Mouse (Mus musculus) left cerebral cortex, adult 6 months (tissue): ENCODE data around the gene Tiprl. TPM values are rescaled to one million over a fixed set of nuclear protein-coding genes. Genes with fewer than 3 reads are reported as not detected.

Source experiments
- long read RNA-seq, 2 experiments: library from polyadenylated mRNA; unstranded; transcript quantifications; one replicate each; pipeline ENCODE4 v2.0.0; 2019 to 2020
- polyA plus RNA-seq: library from polyadenylated mRNA; unstranded; fragments of <200 nt; fragmentation: Nextera tagmentation; gene quantifications from 2 replicates; pipeline ENCODE4 v1.2.3, GENCODE M21; 2021

The Tiprl gene
- 76.6 and 108 TPM in 2 replicates for polyA plus RNA-seq
- long read RNA-seq, experiment 1, full-length matches to known transcripts = 378 of 485 reads
- long read RNA-seq, experiment 1, partial matches to known transcripts = 6 of 485 reads
- long read RNA-seq, experiment 1, other reads (novel, unspliced or antisense) = 101 of 485 reads
- long read RNA-seq, experiment 2, full-length matches to known transcripts = 100 of 125 reads
- long read RNA-seq, experiment 2, partial matches to known transcripts = 3 of 125 reads
- long read RNA-seq, experiment 2, other reads (novel, unspliced or antisense) = 22 of 125 reads

DNA sequence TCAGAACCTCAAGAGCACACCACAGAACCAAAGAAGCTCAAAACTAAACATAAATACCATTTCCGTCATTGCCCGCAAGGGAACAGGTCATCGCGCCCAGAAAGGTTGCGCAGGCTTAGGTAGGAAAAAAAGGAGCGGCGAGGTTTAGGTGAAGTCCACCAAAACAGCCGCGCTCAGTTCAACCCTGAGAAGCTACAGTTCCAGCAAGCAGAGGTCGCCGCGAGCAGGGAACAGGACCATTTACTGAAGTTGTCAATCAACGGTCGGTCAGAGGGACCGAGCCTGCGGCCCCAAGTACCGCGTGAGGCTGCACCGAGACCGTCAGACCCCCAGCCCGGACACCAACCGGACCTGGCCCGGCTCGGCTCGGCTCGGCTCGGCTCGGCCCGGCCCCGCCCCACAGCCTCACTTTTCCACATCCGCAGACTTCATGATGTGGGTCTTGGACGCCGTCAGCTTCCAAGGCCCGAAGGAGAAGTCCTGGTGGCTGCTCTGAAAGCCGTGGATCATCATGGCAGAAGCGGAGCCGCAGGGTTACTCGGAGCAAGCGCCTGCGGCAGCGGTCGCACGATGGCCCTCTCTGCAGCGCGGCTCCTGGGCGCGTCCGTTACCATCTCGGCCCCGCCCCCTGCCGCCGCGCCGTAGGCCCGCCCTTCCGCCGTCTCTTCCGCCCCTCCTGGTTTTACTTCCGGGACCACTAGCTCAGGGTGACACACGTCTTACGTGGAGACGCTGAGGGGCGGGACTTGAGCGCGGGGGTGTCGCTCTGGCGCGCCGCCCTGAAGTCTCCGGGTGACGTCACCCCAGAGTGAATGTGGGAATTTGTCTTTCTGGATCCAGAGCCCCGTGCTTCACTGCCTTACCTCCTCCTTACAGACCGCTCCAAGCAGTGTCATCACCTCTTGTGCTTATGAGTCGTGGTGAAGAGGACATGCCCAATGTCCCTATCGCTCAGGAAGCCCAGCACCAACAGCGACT lies at the start of gene Tiprl:
Gene Tiprl (minus strand): TSS at position 676 of the 978 bp plus-strand sequence.

DNA sequence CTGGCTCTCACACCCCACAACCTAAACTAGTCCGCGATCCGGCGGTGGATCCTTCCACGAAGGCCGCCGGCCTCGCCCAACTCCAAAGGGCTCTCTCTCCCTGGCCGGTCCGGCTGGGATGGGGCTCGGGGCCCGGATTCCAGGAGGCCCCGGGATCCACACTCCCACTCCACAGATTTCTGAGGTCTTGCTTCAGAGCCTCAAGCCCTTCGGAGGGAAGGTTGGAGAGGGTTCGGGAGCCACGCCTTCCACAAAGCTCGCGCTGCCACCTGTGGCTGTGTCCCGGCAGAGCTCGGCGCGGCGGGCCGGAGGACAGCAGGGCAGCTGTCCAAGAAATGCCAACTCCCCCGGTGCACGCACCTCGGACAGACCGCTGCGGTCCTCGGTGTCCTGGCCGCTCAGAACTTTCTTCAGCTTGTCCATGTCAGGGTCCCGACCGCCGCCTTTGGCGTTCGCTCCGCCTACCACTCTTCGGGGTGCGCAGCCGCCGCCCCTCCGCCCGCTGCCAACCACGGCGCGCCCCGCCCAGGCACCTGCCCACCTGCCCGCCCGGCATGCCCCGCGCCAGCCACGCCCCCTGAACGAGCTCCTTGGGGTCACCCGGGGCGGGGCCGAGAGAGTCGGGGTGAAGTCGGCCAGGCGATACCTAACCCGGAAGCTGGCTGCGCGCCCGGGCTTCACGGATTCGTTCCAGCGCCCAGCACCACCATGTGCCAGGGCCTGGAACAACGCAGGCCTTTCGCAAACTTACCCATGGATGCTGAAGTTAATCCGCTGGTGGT lies 42.7 kb downstream of the Tiprl start, which contains the start of gene Sft2d2:
Gene Sft2d2 (minus strand): TSS at position 559 of the 782 bp plus-strand sequence.

Other genes starting within 250 kb of the Tiprl start
- gene Tbx19, start 76.2 kb downstream of the Tiprl start, polyA plus RNA-seq = not detected in 2 replicates
- 7.2 and 8.0 TPM in 2 replicates for gene Sft2d2, start 42.6 kb downstream of the Tiprl start, polyA plus RNA-seq
- 0.25 TPM in 2 replicates for gene Gpr161, start 58.8 kb upstream of the Tiprl start, polyA plus RNA-seq
- 20.1 and 20.7 TPM in 2 replicates for gene Dcaf6, start 223.5 kb upstream of the Tiprl start, polyA plus RNA-seq
- 466 and 488 TPM in 2 replicates for gene Mpc2, start 223.6 kb upstream of the Tiprl start, polyA plus RNA-seq
- gene Adcy10, start 248.2 kb upstream of the Tiprl start, polyA plus RNA-seq = 0.22 and 0.40 TPM in 2 replicates